Mouse (Mus musculus) lung, adult 10 weeks (tissue): ENCODE measurements around the gene Ranbp10. TPM values are rescaled to one million over a fixed set of nuclear protein-coding genes. Genes with fewer than 3 reads are reported as not detected.

Source experiments
- polyA plus RNA-seq: library from polyadenylated mRNA; stranded (reverse); fragments of 350-450 nt; fragmentation: Illumina TruSeq; extraction: RNeasy Lipid Tissue Mini Kit (QIAGEN cat#74804); gene quantifications from one replicate; pipeline ENCODE4 v1.2.3, GENCODE M21; 2014; ENCODE audit warnings: low read depth, low replicate concordance; ENCODE audit not compliant: insufficient read depth

The Ranbp10 gene
- polyA plus RNA-seq = 7.8 TPM

GRCm38 (mm10) chr8:105826861-105827848, at the start of gene Ranbp10, which contains the start of gene Tsnaxip1:
TSS of gene Ranbp10 (minus strand) at chr8:105827350.
TSS of gene Tsnaxip1 (plus strand) at chr8:105827731.

GRCm38 (mm10) chr8:105860143-105860981, 33.2 kb upstream of the Ranbp10 start, which contains the start of gene Nutf2:
TSS of gene Nutf2 (plus strand) at chr8:105860580.

GRCm38 (mm10) chr8:105854715-105855216, 27.6 kb upstream of the Ranbp10 start, which contains the start of gene Thap11:
TSS of gene Thap11 (plus strand) at chr8:105855132.

GRCm38 (mm10) chr8:105853178-105853577, 26.0 kb upstream of the Ranbp10 start, which contains the start of gene Cenpt:
TSS of gene Cenpt (minus strand) at chr8:105853278.

GRCm38 (mm10) chr8:105758277-105759108, 68.7 kb downstream of the Ranbp10 start, which contains the start of gene Gfod2:
TSS of gene Gfod2 (minus strand) at chr8:105758664.

Other genes with a start within 250 kb of the Ranbp10 start
- 24.7 TPM for gene Ripor1, start 222.1 kb downstream of the Ranbp10 start, polyA plus RNA-seq
- gene Ctcf, start 190.8 kb downstream of the Ranbp10 start, polyA plus RNA-seq = 25.0 TPM
- gene Agrp, start 190.0 kb downstream of the Ranbp10 start, polyA plus RNA-seq = 4.4 TPM
- 2.7 TPM for gene Carmil2, start 141.1 kb downstream of the Ranbp10 start, polyA plus RNA-seq
- gene Acd, start 126.2 kb downstream of the Ranbp10 start, polyA plus RNA-seq = 22.3 TPM
- 12.1 TPM for gene Pard6a, start 126.2 kb downstream of the Ranbp10 start, polyA plus RNA-seq
- not detected for gene 4933405L10Rik, start 119.7 kb downstream of the Ranbp10 start, polyA plus RNA-seq
- 4.8 TPM for gene Enkd1, start 119.1 kb downstream of the Ranbp10 start, polyA plus RNA-seq
- 9.4 TPM for gene Gfod2, start 68.7 kb downstream of the Ranbp10 start, polyA plus RNA-seq
- 3.0 TPM for gene Tsnaxip1, start 381 bp upstream of the Ranbp10 start, polyA plus RNA-seq
- 8.7 TPM for gene Cenpt, start 25.9 kb upstream of the Ranbp10 start, polyA plus RNA-seq
- 29.0 TPM for gene Thap11, start 27.8 kb upstream of the Ranbp10 start, polyA plus RNA-seq
- 73.5 TPM for gene Nutf2, start 33.2 kb upstream of the Ranbp10 start, polyA plus RNA-seq
- 11.8 TPM for gene Edc4, start 53.5 kb upstream of the Ranbp10 start, polyA plus RNA-seq
- 0.93 TPM for gene Nrn1l, start 66.2 kb upstream of the Ranbp10 start, polyA plus RNA-seq
- 11.8 TPM for gene Pskh1, start 73.1 kb upstream of the Ranbp10 start, polyA plus RNA-seq
- gene Ctrl, start 106.5 kb upstream of the Ranbp10 start, polyA plus RNA-seq = 0.77 TPM
- 150 TPM for gene Psmb10, start 111.1 kb upstream of the Ranbp10 start, polyA plus RNA-seq
- gene Lcat, start 116.0 kb upstream of the Ranbp10 start, polyA plus RNA-seq = 1.00 TPM
- gene Slc12a4, start 138.7 kb upstream of the Ranbp10 start, polyA plus RNA-seq = 21.9 TPM
- gene Dpep3, start 152.1 kb upstream of the Ranbp10 start, polyA plus RNA-seq = not detected
- gene Dus2, start 164.0 kb upstream of the Ranbp10 start, polyA plus RNA-seq = 7.0 TPM
- gene Dpep2nb, start 178.6 kb upstream of the Ranbp10 start, polyA plus RNA-seq = not detected
- 4.4 TPM for gene Ddx28, start 184.5 kb upstream of the Ranbp10 start, polyA plus RNA-seq
- gene Nfatc3, start 231.5 kb upstream of the Ranbp10 start, polyA plus RNA-seq = 10.7 TPM